In the genomic region with DNA sequence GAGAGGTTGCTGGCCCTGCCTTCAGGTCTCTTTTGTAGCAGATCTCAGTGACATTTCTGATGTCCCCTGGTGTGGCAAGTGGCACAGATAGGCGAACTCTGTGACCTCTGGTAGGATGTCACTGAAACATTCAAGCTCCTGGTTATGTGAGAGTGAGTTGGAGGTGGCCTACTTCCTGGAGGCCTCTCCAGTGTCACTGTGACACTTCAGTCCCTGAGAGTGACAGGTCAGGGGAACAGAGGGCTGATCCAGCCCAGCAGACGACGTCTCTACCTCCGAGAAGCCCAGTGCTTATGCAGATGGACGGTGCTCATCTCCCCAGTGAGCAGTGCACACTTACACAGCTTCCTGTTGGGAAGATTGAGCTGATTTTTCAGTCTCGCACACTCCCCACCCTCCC, we compare ENCODE assay signal across 21 mouse cellular contexts. TPM values are rescaled to one million over a fixed set of nuclear protein-coding genes. Genes with fewer than 3 reads are reported as not detected.
DNase-seq lines count a peak whose midpoint lies in the region; ATAC-seq lines count a peak whose summit lies in the region.
"Had no signal": no experiment of that assay in that cellular context is flagged by ENCODE, and none has a peak within 500 bp of the region (broad histone marks: within the 10 kb centered on the region; RNA-seq: fewer than 3 reads in every experiment).

No protein-coding gene starts in this region.

- H3K9ac ChIP-seq in heart, embryonic 11.5 days (ENCODE audit: low read depth, low read length): no peak overlapping the region
- no peak overlapping the region for H3K9ac ChIP-seq in liver, embryonic 11.5 days (ENCODE audit: low read depth, low read length)
- no peak overlapping the region for H3K9ac ChIP-seq in liver, embryonic 12.5 days
- no peak overlapping the region for H3K9ac ChIP-seq in intestine, embryonic 16.5 days (ENCODE audit: low read depth, low read length)
- H3K9ac ChIP-seq: forebrain, embryonic 12.5 days; hindbrain, embryonic 15.5 days; limb, embryonic 12.5 days; liver, embryonic 13.5 days; neural tube, embryonic 13.5 days had no signal

- intact Hi-C loops in heart, postnatal 36 days (cut with DNase I): no loop called here

- ATAC-seq in heart, embryonic 11.5 days (replicated peaks; ENCODE audit: insufficient number of reproducible peaks, low FRiP score, low TSS enrichment): no peak; the same call in 1 of the 2 replicates
- ATAC-seq in liver, embryonic 11.5 days (replicated peaks; ENCODE audit: low FRiP score): 0 out of 2 replicates have a peak, but pooled peaks have one; percentile 29
- no peak for ATAC-seq in liver, embryonic 12.5 days
- ATAC-seq in common myeloid progenitor, adult 5-6 weeks (replicated peaks; ENCODE audit: low read depth, poor library complexity, severe bottlenecking): peak; percentile 34
- peak; percentile 61 for ATAC-seq in intestine, embryonic 16.5 days
- ATAC-seq: midbrain, embryonic 16.5 days had no signal

- 23% methylated on average over 6 of the region's 6 CpGs for WGBS in heart, embryonic 11.5 days (ENCODE audit: insufficient replicate concordance)
- 21% methylated on average over 6 of the region's 6 CpGs for WGBS in liver, embryonic 11.5 days
- 17% methylated on average over 6 of the region's 6 CpGs for WGBS in liver, embryonic 12.5 days (ENCODE audit: insufficient replicate concordance)
- WGBS in intestine, embryonic 16.5 days: 59% methylated on average over 6 of the region's 6 CpGs

- H3K9me3 ChIP-seq in heart, embryonic 11.5 days (replicated peaks; ENCODE audit: control insufficient read depth, low read length): no peaks in the 10 kb centered on the region
- no peaks in the 10 kb centered on the region for H3K9me3 ChIP-seq in liver, embryonic 11.5 days (ENCODE audit: control insufficient read depth, low read length)
- H3K9me3 ChIP-seq in liver, embryonic 12.5 days (replicated peaks): no peaks in the 10 kb centered on the region
- no peaks in the 10 kb centered on the region for H3K9me3 ChIP-seq in intestine, embryonic 16.5 days (ENCODE audit: control insufficient read depth, low read length)
- H3K9me3 ChIP-seq: forebrain, embryonic 12.5 days; hindbrain, embryonic 15.5 days; limb, embryonic 12.5 days; liver, embryonic 13.5 days; midbrain, embryonic 10.5 days; neural tube, embryonic 13.5 days had no signal

- 0 out of 2 replicates have a peak overlapping the region, but pooled peaks have one; percentile 63 for H3K27ac ChIP-seq in heart, embryonic 11.5 days (ENCODE audit: low read depth, low read length)
- no peak overlapping the region for H3K27ac ChIP-seq in liver, embryonic 11.5 days (ENCODE audit: low read depth, low read length)
- no peak overlapping the region for H3K27ac ChIP-seq in liver, embryonic 12.5 days
- H3K27ac ChIP-seq in intestine, embryonic 16.5 days (ENCODE audit: low read length): peak overlapping the region; percentile 76
- H3K27ac ChIP-seq: forebrain, embryonic 12.5 days; hindbrain, embryonic 15.5 days; limb, embryonic 12.5 days; liver, embryonic 13.5 days; midbrain, embryonic 10.5 days; neural tube, embryonic 13.5 days had no signal

- H3K4me3 ChIP-seq in heart, embryonic 11.5 days (ENCODE audit: low read depth, low read length): no peak overlapping the region
- no peak overlapping the region for H3K4me3 ChIP-seq in liver, embryonic 11.5 days (ENCODE audit: low read depth, low read length)
- no peak overlapping the region for H3K4me3 ChIP-seq in liver, embryonic 12.5 days
- no peak overlapping the region for H3K4me3 ChIP-seq in intestine, embryonic 16.5 days (ENCODE audit: low read length)
- H3K4me3 ChIP-seq: forebrain, embryonic 12.5 days; hindbrain, embryonic 15.5 days; limb, embryonic 12.5 days; liver, embryonic 13.5 days; midbrain, embryonic 10.5 days; myocyte; neural tube, embryonic 13.5 days had no signal

- peaks cover 6% of the 10 kb centered on the region for H3K36me3 ChIP-seq in heart, embryonic 11.5 days (ENCODE audit: control insufficient read depth, insufficient read depth, low read length)
- H3K36me3 ChIP-seq in liver, embryonic 11.5 days (ENCODE audit: control insufficient read depth, insufficient read depth, low read length): peaks cover 2% of the 10 kb centered on the region; the same call in 1 of the 2 replicates
- peaks cover 10% of the 10 kb centered on the region; the same call in 1 of the 2 replicates for H3K36me3 ChIP-seq in liver, embryonic 12.5 days
- 0 out of 2 replicates have a peak, but pooled peaks cover 10% of the 10 kb centered on the region for H3K36me3 ChIP-seq in intestine, embryonic 16.5 days (ENCODE audit: control insufficient read depth, insufficient read depth, low read length)
- H3K36me3 ChIP-seq: liver, embryonic 13.5 days had no signal

- no peaks in the 10 kb centered on the region for H3K27me3 ChIP-seq in heart, embryonic 11.5 days (ENCODE audit: control insufficient read depth, insufficient read depth, low read length)
- H3K27me3 ChIP-seq in liver, embryonic 11.5 days (replicated peaks; ENCODE audit: control insufficient read depth, insufficient read depth, low read length): peaks cover 24% of the 10 kb centered on the region
- H3K27me3 ChIP-seq in liver, embryonic 12.5 days (replicated peaks): peaks cover 62% of the 10 kb centered on the region
- no peaks in the 10 kb centered on the region for H3K27me3 ChIP-seq in intestine, embryonic 16.5 days (replicated peaks; ENCODE audit: control insufficient read depth, insufficient read depth, low read length)
- H3K27me3 ChIP-seq: forebrain, embryonic 12.5 days; hindbrain, embryonic 15.5 days; limb, embryonic 12.5 days; neural tube, embryonic 13.5 days had no signal

- 0 out of 2 replicates have a peak overlapping the region, but pooled peaks have one; percentile 0 for H3K4me2 ChIP-seq in heart, embryonic 11.5 days
- no peak overlapping the region for H3K4me2 ChIP-seq in liver, embryonic 11.5 days
- H3K4me2 ChIP-seq in liver, embryonic 12.5 days: no peak overlapping the region
- no peak overlapping the region for H3K4me2 ChIP-seq in intestine, embryonic 16.5 days (ENCODE audit: low read depth, low read length)
- H3K4me2 ChIP-seq: forebrain, embryonic 12.5 days; hindbrain, embryonic 15.5 days; limb, embryonic 12.5 days; liver, embryonic 13.5 days; neural tube, embryonic 13.5 days had no signal

- H3K4me1 ChIP-seq in heart, embryonic 11.5 days (ENCODE audit: control insufficient read depth, insufficient read depth, low read length): peaks cover 27% of the 10 kb centered on the region
- 0 out of 2 replicates have a peak, but pooled peaks cover 3% of the 10 kb centered on the region for H3K4me1 ChIP-seq in liver, embryonic 11.5 days (replicated peaks; ENCODE audit: control insufficient read depth, insufficient read depth, low read length)
- H3K4me1 ChIP-seq in liver, embryonic 12.5 days: peaks cover 10% of the 10 kb centered on the region; the same call in 1 of the 2 replicates
- peaks cover 13% of the 10 kb centered on the region; the same call in 1 of the 2 replicates for H3K4me1 ChIP-seq in intestine, embryonic 16.5 days (ENCODE audit: control insufficient read depth, insufficient read depth, low read length)
- H3K4me1 ChIP-seq: hindbrain, embryonic 15.5 days; limb, embryonic 12.5 days had no signal

- no peak for DNase-seq in heart, postnatal 36 days
- no peak for DNase-seq in liver, embryonic 11.5 days (ENCODE audit: low spot score)
- DNase-seq in right cerebral cortex, adult 2 months (ENCODE audit: low spot score in 2 of 2): no peak
- DNase-seq: adrenal gland, postnatal 25 days; cerebellum, adult 8-10 months; kidney, adult 11 months; liver, embryonic 13.5 days; retina, postnatal 1 day; right cerebral cortex, postnatal 4 days; thymus, postnatal 14 days had no signal

RNA-seq across cellular contexts. Expression of a gene that starts 48.4 kb away (rescaled TPM):
- 8.8 and 11.3 TPM in 2 replicates for polyA plus RNA-seq in heart, embryonic 11.5 days (2014; fragmentation: Nextera tagmentation; extraction: Ambion mirVana)
- 10 to 100 TPM; 53.3 to 77.9 TPM for total RNA-seq in heart, postnatal 36 days (2021)
- polyA plus RNA-seq in liver, embryonic 11.5 days (2014; fragmentation: Nextera tagmentation; extraction: Ambion mirVana): 3.4 and 4.3 TPM in 2 replicates
- polyA plus RNA-seq in liver, embryonic 12.5 days (2016; fragmentation: Nextera tagmentation; extraction: Ambion mirVana): 1.9 and 2.1 TPM in 2 replicates
- total RNA-seq in common myeloid progenitor, adult 5-6 weeks (2017): 4.3 and 7.9 TPM in 2 replicates
- 13.3 and 14.1 TPM in 2 replicates for polyA plus RNA-seq in intestine, embryonic 16.5 days (2015; fragmentation: Nextera tagmentation; extraction: Ambion mirVana)

Comparison
In these comparisons a context has a peak if more than half of its experiments do, and no peak if none do; other contexts are left out.
1. ATAC-seq: peak in liver, embryonic 11.5 days (single experiment), common myeloid progenitor, adult 5-6 weeks (single experiment) and intestine, embryonic 16.5 days (single experiment); none in heart, embryonic 11.5 days (single experiment) and liver, embryonic 12.5 days (single experiment).
2. H3K27ac ChIP-seq: peak in heart, embryonic 11.5 days (single experiment) and intestine, embryonic 16.5 days (single experiment); none in liver, embryonic 11.5 days (single experiment) and liver, embryonic 12.5 days (single experiment).